Mouse (Mus musculus) intestine, embryonic 15.5 days (tissue): ENCODE results near the gene Dnajb5. TPM values are rescaled to one million over a fixed set of nuclear protein-coding genes. Genes with fewer than 3 reads are reported as not detected.
"Not testable (repeated sequence)": the region's sequence is repeated elsewhere in the genome, so short reads cannot be mapped to it uniquely, and the experiment has no call there.

Source experiments
- ATAC-seq: fragments of 200-750 bp; cut with Nextera tagmentation; 2 replicates; pipeline ENCODE4 v1.8.0; 2017; ENCODE audit warnings: moderate TSS enrichment, moderate library complexity
- H3K27ac ChIP-seq: fragments of 300-500 bp; sonication (generic); 2 replicates; pipeline ENCODE4 v1.5.1; 2015; ENCODE audit warnings: mild to moderate bottlenecking, inconsistent platforms
- H3K27me3 ChIP-seq: fragments of 300-500 bp; sonication (generic); replicated peaks from 2 replicates; pipeline ENCODE4 v1.6.1; 2015; ENCODE audit warnings: inconsistent platforms
- H3K36me3 ChIP-seq: fragments of 300-500 bp; sonication (generic); 2 replicates; pipeline ENCODE4 v1.6.1; 2015; ENCODE audit warnings: inconsistent platforms
- H3K4me1 ChIP-seq: fragments of 300-500 bp; sonication (generic); replicated peaks from 2 replicates; pipeline ENCODE4 v1.6.1; 2015; ENCODE audit warnings: inconsistent platforms
- H3K4me2 ChIP-seq: fragments of 300-500 bp; sonication (generic); replicated peaks from 2 replicates; pipeline ENCODE4 v1.6.1; 2015; ENCODE audit warnings: mild to moderate bottlenecking, inconsistent platforms
- H3K4me3 ChIP-seq: fragments of 300-500 bp; sonication (generic); replicated peaks from 2 replicates; pipeline ENCODE4 v1.5.1; 2015; ENCODE audit warnings: inconsistent platforms
- H3K9ac ChIP-seq: fragments of 300-500 bp; sonication (generic); 2 replicates; pipeline ENCODE4 v1.6.1; 2015; ENCODE audit warnings: inconsistent platforms
- H3K9me3 ChIP-seq: fragments of 300-500 bp; sonication (generic); 2 replicates; pipeline ENCODE4 v1.6.1; 2016; ENCODE audit warnings: inconsistent platforms
- WGBS: fragments of 180-500 bp; shearing (Covaris S2); methylation state at CpG from one replicate; pipeline ENCODE4 v1.1.7; 2015; 5-methylcytosine and 5-hydroxymethylcytosine counted together
- polyA plus RNA-seq: library from polyadenylated mRNA; unstranded; fragments of >200 nt; fragmentation: Nextera tagmentation; extraction: Ambion mirVana; gene quantifications from 2 replicates; pipeline ENCODE4 v1.2.1, GENCODE M21; 2015

Dnajb5 gene
- polyA plus RNA-seq, 1 experiment from 2014 or later: 8.4 TPM

DNA sequence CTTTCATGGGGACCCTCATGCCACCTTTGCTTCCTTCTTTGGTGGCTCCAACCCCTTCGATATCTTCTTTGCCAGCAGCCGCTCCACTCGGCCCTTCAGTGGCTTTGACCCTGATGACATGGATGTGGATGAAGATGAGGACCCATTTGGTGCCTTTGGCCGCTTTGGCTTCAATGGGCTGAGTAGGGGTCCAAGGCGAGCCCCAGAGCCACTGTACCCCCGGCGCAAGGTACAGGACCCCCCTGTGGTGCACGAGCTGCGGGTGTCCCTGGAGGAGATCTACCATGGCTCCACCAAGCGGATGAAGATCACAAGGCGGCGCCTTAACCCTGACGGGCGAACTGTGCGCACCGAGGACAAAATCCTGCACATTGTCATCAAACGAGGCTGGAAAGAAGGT is 7.0 kb downstream of the Dnajb5 start:
- H3K36me3 ChIP-seq: peaks cover 10% of the 10 kb centered on the region; the same call in 1 of the 2 replicates
- ATAC-seq: no peak
- H3K27me3 ChIP-seq: no peaks in the 10 kb centered on the region
- no peak overlapping the region for H3K4me2 ChIP-seq
- WGBS: 94% methylated on average over 17 of the region's 17 CpGs
- H3K27ac ChIP-seq: no peak overlapping the region
- H3K9me3 ChIP-seq: no peaks in the 10 kb centered on the region
- H3K4me1 ChIP-seq: peaks cover 13% of the 10 kb centered on the region
- H3K4me3 ChIP-seq: no peak overlapping the region
- H3K9ac ChIP-seq: no peak overlapping the region

DNA sequence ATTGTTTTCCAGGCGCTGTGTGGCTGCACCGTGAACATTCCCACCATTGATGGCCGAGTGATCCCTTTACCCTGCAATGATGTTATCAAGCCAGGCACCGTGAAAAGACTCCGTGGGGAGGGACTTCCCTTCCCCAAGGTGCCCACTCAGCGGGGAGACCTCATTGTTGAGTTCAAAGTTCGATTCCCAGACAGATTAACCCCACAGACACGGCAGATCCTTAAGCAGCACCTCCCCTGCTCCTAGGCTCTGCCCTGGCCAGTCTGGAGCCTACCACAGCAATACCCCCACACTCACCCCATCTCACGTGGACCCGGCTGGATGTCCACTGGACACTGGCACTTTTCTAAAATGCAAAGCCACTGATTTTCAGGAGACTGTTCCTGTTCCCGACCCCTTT is 7.7 kb downstream of the Dnajb5 start:
- Histone ChIP-seq H3K4me2 (no peak overlapping the region), H3K9me3 (no peaks in the 10 kb centered on the region), H3K4me3 (no peak overlapping the region), H3K27ac (no peak overlapping the region), H3K36me3 (peaks cover 10% of the 10 kb centered on the region; the same call in 1 of the 2 replicates), H3K9ac (no peak overlapping the region), H3K27me3 (no peaks in the 10 kb centered on the region), H3K4me1 (peaks cover 8% of the 10 kb centered on the region)
- no peak for ATAC-seq
- 80% methylated on average over 11 of the region's 11 CpGs for WGBS

DNA sequence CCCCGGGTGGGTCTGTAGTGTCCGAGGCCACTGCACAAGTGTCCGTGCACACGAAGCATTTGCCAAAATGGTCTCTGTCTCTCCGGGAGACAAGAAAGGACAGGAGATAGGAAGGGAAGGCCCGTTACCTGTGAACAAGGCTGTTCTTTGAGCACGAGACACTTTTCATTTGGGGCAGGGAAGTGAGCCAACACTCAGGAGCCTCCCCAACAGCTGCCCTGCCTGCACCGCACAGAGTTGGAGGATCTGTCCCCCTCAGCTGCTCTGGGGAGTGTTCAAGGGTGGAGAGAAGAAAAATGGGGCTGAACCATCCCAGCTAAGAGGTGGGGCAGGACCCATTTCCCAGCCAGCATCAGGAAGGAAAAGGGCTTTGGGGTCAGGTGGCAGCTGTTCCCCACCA is 8.4 kb downstream of the Dnajb5 start:
- ATAC-seq: no peak
- H3K4me2 ChIP-seq: no peak overlapping the region
- H3K4me3 ChIP-seq: no peak overlapping the region
- 0 out of 2 replicates have a peak, but pooled peaks cover 4% of the 10 kb centered on the region for H3K4me1 ChIP-seq
- no peak overlapping the region for H3K9ac ChIP-seq
- no peaks in the 10 kb centered on the region for H3K27me3 ChIP-seq
- WGBS: 90% methylated on average over 8 of the region's 8 CpGs
- no peaks in the 10 kb centered on the region for H3K9me3 ChIP-seq
- H3K27ac ChIP-seq: no peak overlapping the region
- H3K36me3 ChIP-seq: peaks cover 10% of the 10 kb centered on the region; the same call in 1 of the 2 replicates

DNA sequence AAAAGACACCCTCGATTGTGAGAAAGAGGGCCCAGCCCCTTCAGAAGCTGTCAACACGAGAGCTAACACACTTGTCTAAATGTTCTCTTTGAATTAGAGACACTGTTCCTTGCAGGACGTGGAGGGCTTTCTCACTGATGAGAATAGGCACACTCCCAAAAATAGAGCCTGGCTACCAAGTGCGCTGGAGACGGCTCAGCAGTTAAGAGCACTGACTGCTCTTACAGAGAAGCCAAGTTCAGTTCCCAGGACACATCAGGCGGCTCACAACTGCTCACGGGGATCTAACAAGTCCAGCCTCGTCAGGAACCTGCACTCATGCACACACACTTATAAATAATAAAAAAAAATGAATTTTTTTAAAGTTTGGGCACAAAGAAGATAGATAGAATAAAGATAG is 9.3 kb downstream of the Dnajb5 start:
- Histone ChIP-seq H3K4me2 (no peak overlapping the region), H3K36me3 (peaks cover 10% of the 10 kb centered on the region; the same call in 1 of the 2 replicates), H3K9me3 (no peaks in the 10 kb centered on the region), H3K4me1 (no peaks in the 10 kb centered on the region), H3K27ac (no peak overlapping the region), H3K9ac (no peak overlapping the region), H3K27me3 (no peaks in the 10 kb centered on the region), H3K4me3 (no peak overlapping the region)
- WGBS: 73% methylated on average over 8 of the region's 8 CpGs
- ATAC-seq: no peak

DNA sequence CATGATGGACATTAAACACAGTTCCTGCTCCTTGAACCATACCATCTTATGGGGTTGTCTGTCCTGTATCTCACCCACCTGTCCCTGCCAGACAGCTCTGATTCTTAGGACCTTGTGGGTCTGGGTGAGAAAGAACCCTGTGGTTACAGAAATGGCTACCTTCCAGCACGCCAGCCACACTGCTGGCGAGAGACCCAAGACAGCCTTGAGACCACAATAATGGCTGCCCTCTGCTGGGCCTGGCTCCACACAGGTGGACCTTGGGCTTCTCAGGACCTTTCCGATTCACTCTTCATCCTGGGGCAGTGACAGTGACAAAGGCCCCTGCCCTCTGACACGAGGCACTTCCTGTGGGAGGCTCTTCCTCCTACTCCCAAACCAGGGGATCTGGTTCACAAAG is 9.8 kb downstream of the Dnajb5 start:
- no peak for ATAC-seq
- no peak overlapping the region for H3K9ac ChIP-seq
- H3K4me2 ChIP-seq: no peak overlapping the region
- H3K36me3 ChIP-seq: peaks cover 10% of the 10 kb centered on the region; the same call in 1 of the 2 replicates
- no peak overlapping the region for H3K27ac ChIP-seq
- H3K4me1 ChIP-seq: no peaks in the 10 kb centered on the region
- no peak overlapping the region for H3K4me3 ChIP-seq
- H3K9me3 ChIP-seq: no peaks in the 10 kb centered on the region
- WGBS: 69% methylated on average over 4 of the region's 4 CpGs
- H3K27me3 ChIP-seq: no peaks in the 10 kb centered on the region

DNA sequence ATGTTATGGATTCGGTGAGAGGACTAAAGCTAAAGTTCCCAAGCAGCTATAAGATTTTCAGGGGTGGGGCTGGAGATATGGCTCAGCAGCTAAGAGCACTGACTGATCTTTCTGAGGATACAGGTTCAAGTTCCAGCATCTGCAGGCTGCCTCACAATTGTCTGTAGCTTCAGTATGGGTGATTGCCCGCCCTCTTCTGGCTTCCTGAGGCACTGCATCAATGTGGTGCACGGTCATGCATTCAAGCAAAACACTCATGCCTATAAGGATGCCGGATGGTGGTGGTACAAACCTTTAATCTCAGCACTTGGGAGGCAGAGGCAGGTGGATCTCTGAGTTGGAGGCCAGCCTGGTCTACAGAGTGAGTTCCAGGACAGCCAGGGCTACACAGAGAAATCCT is 12.0 kb downstream of the Dnajb5 start:
- no peaks in the 10 kb centered on the region for H3K9me3 ChIP-seq
- H3K9ac ChIP-seq: no peak overlapping the region
- H3K27ac ChIP-seq: no peak overlapping the region
- no peak overlapping the region for H3K4me2 ChIP-seq
- H3K4me3 ChIP-seq: no peak overlapping the region
- H3K4me1 ChIP-seq: no peaks in the 10 kb centered on the region
- peaks cover 9% of the 10 kb centered on the region; the same call in 1 of the 2 replicates for H3K36me3 ChIP-seq
- WGBS: 30% methylated on average over 4 of the region's 4 CpGs
- no peaks in the 10 kb centered on the region for H3K27me3 ChIP-seq
- no peak for ATAC-seq

DNA sequence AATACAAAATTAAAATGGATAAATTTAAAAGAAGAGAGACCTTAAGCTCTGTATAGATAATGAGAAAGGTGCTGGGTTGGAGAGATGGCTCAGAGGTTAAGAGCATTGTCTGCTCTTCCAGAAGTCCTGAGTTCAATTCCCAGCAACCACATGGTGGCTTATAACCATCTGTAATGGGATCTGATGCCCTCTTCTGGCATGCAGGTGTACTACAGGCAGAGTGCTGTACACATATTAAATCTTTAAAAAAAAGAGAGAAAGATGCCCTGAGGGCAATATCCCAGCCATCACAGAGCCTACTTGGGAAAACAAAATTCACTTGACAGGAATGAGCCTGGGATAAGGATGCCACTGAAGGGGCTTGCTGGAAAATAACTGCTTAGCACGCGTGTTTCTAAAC is 13.9 kb downstream of the Dnajb5 start:
- Histone ChIP-seq H3K9me3 (no peaks in the 10 kb centered on the region), H3K9ac (no peak overlapping the region), H3K27ac (no peak overlapping the region), H3K4me2 (no peak overlapping the region), H3K4me1 (no peaks in the 10 kb centered on the region), H3K27me3 (no peaks in the 10 kb centered on the region), H3K36me3 (no peaks in the 10 kb centered on the region), H3K4me3 (no peak overlapping the region)
- ATAC-seq: no peak
- WGBS: 98% methylated on average over 2 of the region's 2 CpGs

DNA sequence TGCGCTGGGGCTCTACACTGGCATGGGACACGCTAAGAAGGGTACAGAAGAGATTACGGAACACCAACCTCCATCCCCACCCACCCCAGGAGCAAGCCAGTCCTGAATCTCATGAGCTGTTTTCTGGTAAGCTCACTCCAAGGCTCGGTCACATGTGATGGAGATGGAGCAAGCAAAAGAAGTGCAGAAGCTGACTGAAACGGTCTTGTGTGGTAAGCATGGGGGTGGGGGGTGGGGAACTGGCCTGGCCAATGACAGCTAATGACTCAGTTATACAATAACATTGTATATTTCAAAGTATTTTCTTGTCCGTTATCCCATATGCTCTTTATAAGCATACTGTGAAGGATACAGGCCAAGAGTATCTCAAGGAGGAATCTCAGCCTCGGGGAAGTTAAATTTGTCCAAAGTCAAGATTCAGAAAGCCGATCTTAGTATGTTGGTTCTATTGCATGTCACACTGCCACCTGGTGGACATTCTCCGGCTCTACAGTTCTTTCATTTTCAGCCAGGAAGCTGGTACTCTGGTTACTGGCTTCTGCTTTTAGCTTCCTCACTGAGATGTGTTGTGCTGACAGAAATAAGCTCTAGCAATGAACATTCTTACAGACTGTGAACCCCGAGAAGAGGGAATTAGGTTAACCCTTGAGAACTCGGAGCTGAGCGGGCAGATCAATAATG is 15.6 kb downstream of the Dnajb5 start:
- Histone ChIP-seq H3K36me3 (no peaks in the 10 kb centered on the region), H3K9me3 (no peaks in the 10 kb centered on the region), H3K4me1 (no peaks in the 10 kb centered on the region), H3K27ac (no peak overlapping the region), H3K9ac (no peak overlapping the region), H3K27me3 (no peaks in the 10 kb centered on the region), H3K4me3 (no peak overlapping the region), H3K4me2 (peak overlapping the region; percentile 44)
- ATAC-seq: peak; percentile 23; the same call in 1 of the 2 replicates
- 15% methylated on average over 12 of the region's 12 CpGs for WGBS

DNA sequence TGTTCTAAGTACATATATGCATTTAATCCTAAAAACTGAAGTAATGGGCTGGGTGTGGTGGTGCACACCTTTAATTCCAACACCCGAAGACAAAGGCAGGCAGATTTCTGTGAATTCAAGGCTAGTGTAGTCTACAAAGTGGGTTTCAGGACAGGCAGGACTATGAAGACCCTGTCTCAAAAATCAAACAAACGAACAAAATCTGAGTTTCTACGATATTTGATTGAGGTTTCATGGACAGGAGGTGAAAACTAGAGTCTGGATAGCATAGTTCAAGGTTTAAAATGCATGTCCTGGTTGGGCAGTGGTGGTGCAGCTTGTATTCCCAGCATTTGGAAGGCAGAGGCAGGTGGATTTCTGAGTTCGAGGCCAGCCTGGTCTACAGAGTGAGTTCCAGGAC is 19.7 kb downstream of the Dnajb5 start, which contains the start of gene 1700022I11Rik:
Gene 1700022I11Rik, plus strand, starts transcription at position 301 of the 400 bp plus-strand sequence.
- Histone ChIP-seq H3K27ac (no peak within 1 kb of the TSS), H3K9ac (no peak within 1 kb of the TSS), H3K4me1 (no peaks in the 10 kb centered on the region), H3K4me3 (no peak within 1 kb of the TSS), H3K9me3 (no peaks in the 10 kb centered on the region), H3K4me2 (no peak within 1 kb of the TSS), H3K27me3 (no peaks in the 10 kb centered on the region), H3K36me3 (no peaks in the 10 kb centered on the region)
- 88% methylated on average over 4 of the region's 4 CpGs for WGBS
- no peak for ATAC-seq

DNA sequence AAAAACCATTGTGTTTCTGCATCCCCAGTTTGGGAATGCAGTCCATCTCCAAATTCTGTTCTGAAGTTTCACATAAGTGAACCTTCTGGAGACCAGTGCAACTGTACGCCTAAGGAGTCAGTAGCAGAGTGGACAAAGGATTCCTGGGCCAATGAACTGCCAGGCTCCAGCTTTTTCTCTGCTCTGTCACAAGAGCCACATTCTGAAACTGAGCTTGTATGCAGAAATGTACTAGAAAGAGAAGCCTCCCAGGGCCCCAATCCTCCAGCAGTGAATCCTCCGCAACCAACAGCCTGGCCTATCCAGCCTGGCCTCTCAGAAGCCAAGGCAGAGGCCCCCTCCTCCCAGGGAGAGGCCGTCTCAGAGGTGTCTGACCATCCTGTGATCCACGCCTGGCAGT is 23.3 kb downstream of the Dnajb5 start:
- 60% methylated on average over 4 of the region's 4 CpGs for WGBS
- Histone ChIP-seq H3K4me1 (no peaks in the 10 kb centered on the region), H3K4me2 (no peak overlapping the region), H3K4me3 (no peak overlapping the region), H3K27ac (no peak overlapping the region), H3K27me3 (no peaks in the 10 kb centered on the region), H3K9ac (no peak overlapping the region), H3K36me3 (no peaks in the 10 kb centered on the region), H3K9me3 (no peaks in the 10 kb centered on the region)
- no peak for ATAC-seq

DNA sequence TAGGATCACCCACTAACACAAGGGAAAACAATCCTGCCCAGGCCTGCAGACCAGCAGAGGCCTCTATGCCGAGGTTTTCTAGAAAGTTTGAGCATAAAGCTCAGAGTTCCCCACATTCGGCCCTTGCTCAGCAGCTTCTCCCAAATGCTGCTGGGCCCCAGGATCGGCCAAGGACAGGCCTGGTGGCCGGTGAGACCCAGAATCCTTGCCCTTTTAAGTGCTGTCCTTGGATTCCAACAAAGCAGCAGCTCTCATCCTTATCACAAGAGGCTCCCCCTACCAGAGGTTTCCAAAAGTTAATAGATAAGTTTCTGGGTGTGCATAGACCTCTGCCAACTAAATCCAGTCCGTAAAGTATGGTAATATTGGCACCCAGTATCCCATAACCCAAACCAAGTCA is 24.3 kb downstream of the Dnajb5 start:
- 76% methylated on average over 5 of the region's 5 CpGs for WGBS
- peaks cover 4% of the 10 kb centered on the region for H3K36me3 ChIP-seq
- ATAC-seq: no peak
- no peak overlapping the region for H3K9ac ChIP-seq
- no peak overlapping the region for H3K27ac ChIP-seq
- no peaks in the 10 kb centered on the region for H3K27me3 ChIP-seq
- H3K4me3 ChIP-seq: no peak overlapping the region
- H3K4me2 ChIP-seq: no peak overlapping the region
- no peaks in the 10 kb centered on the region for H3K4me1 ChIP-seq
- no peaks in the 10 kb centered on the region for H3K9me3 ChIP-seq

DNA sequence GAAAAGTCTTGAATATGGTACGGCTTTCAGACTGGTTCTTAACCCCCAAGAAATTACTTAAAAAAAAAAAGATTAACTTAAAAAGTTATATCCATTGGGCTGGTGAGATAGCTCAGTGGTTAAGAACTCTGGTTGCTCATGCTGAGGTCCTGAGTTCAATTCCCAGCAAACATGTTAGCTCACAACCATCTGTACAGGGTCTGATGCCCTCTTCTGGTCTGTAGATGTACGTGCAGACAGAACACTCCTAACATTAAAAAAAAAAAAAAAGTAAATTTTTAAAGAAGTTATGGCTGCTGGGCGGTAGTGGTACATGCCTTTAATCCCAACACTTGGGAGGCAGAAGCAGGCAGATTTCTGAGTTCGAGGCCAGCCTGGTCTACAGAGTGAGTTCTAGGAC is 28.4 kb downstream of the Dnajb5 start:
- Histone ChIP-seq H3K9me3 (no peaks in the 10 kb centered on the region), H3K27me3 (no peaks in the 10 kb centered on the region), H3K4me1 (no peaks in the 10 kb centered on the region), H3K4me3 (no peak overlapping the region), H3K36me3 (peaks cover 8% of the 10 kb centered on the region), H3K9ac (no peak overlapping the region), H3K4me2 (no peak overlapping the region), H3K27ac (no peak overlapping the region)
- 93% methylated on average over 4 of the region's 4 CpGs for WGBS
- no peak for ATAC-seq

DNA sequence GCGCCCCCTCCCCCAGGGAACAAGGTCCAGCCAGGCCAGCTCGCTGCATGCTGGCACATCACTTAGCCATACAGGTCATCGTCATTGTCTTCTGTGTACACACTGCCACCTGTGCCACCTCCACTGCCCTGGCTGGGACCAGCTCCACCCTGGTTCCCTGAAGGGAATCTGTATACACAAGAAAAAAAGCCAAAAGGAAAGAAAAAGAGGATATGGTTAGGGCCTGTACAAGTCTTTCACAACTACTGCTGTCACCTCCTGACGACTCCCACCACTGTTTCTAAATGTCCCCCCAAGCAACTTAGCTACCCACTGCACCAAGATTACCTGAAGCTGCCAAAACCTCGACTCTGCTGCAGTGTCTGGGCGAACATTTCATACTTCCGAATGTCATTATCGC is 30.9 kb downstream of the Dnajb5 start:
- not testable (repeated sequence) for H3K4me3 ChIP-seq, H3K9me3 ChIP-seq, H3K27ac ChIP-seq, H3K9ac ChIP-seq, H3K4me2 ChIP-seq, H3K27me3 ChIP-seq, H3K4me1 ChIP-seq
- WGBS: 91% methylated on average over 8 of the region's 8 CpGs
- H3K36me3 ChIP-seq: peaks cover 25% of the 10 kb centered on the region
- ATAC-seq: peak; percentile 49; the same call in 1 of the 2 replicates
